ENCODE assay signal across 27 mouse cellular contexts in genomic region chr10:117408545-117409372, GRCm38 (mm10).
"Had no signal": no experiment of that assay in that cellular context is flagged by ENCODE, and none has a peak within 500 bp of the region (broad histone marks: within the 10 kb centered on the region; RNA-seq: fewer than 3 reads in every experiment).

No protein-coding gene starts in this region.

- H3K9ac ChIP-seq: heart, embryonic 13.5 days; heart, embryonic 15.5 days; hindbrain, embryonic 12.5 days; hindbrain, embryonic 14.5 days; intestine, embryonic 15.5 days; limb, embryonic 13.5 days; limb, embryonic 15.5 days; liver, embryonic 13.5 days; liver, embryonic 15.5 days had no signal

- H3K9me3 ChIP-seq: heart, embryonic 13.5 days; heart, embryonic 15.5 days; hindbrain, embryonic 10.5 days; hindbrain, embryonic 12.5 days; intestine, embryonic 15.5 days; limb, embryonic 13.5 days; limb, embryonic 15.5 days; liver, embryonic 13.5 days; liver, embryonic 15.5 days had no signal

- H3K4me2 ChIP-seq: heart, embryonic 11.5 days; heart, embryonic 13.5 days; heart, embryonic 15.5 days; hindbrain, embryonic 12.5 days; hindbrain, embryonic 14.5 days; intestine, embryonic 15.5 days; limb, embryonic 13.5 days; limb, embryonic 15.5 days had no signal

- DNase-seq: gastrocnemius, adult 2 months; gastrocnemius, postnatal 10 days; gastrocnemius, postnatal 25 days; heart, adult 2 months; heart, postnatal 14 days; heart, postnatal 4 days; kidney, adult 18-20 months; kidney, adult 8-10 months; kidney, postnatal 14 days; kidney, postnatal 36 days; layer of hippocampus, adult 9-11 months; layer of hippocampus, postnatal 36 days; left cerebral cortex, postnatal 4 days; liver, embryonic 13.5 days had no signal

- H3K27me3 ChIP-seq: heart, embryonic 15.5 days; hindbrain, embryonic 12.5 days; intestine, embryonic 15.5 days; limb, embryonic 15.5 days; liver, embryonic 13.5 days; liver, embryonic 15.5 days had no signal

- ATAC-seq: hindbrain, embryonic 16.5 days; inflammation-experienced regulatory T-cells, adult 6 months; intestine, embryonic 15.5 days; intestine, postnatal 0 days had no signal

- H3K4me1 ChIP-seq: intestine, embryonic 15.5 days; limb, embryonic 13.5 days; limb, embryonic 15.5 days had no signal

- H3K36me3 ChIP-seq: heart, embryonic 13.5 days; heart, embryonic 15.5 days; hindbrain, embryonic 10.5 days; hindbrain, embryonic 12.5 days; intestine, embryonic 15.5 days; limb, embryonic 13.5 days; limb, embryonic 15.5 days; liver, embryonic 13.5 days; liver, embryonic 15.5 days had no signal

- H3K27ac ChIP-seq: gastrocnemius, adult 2 months; heart, adult 2 months; heart, embryonic 13.5 days; heart, embryonic 15.5 days; hindbrain, embryonic 10.5 days; hindbrain, embryonic 12.5 days; hindbrain, embryonic 14.5 days; intestine, embryonic 15.5 days; limb, embryonic 13.5 days; limb, embryonic 15.5 days; liver, embryonic 13.5 days; liver, embryonic 15.5 days had no signal

- H3K4me3 ChIP-seq: gastrocnemius, adult 2 months; heart, adult 2 months; heart, embryonic 13.5 days; heart, embryonic 15.5 days; hindbrain, embryonic 10.5 days; hindbrain, embryonic 12.5 days; intestine, embryonic 15.5 days; limb, embryonic 13.5 days; limb, embryonic 15.5 days; liver, embryonic 13.5 days; liver, embryonic 15.5 days had no signal
